Mouse (Mus musculus) megakaryocyte, embryonic 14.5 days (primary cell): Measurements from ENCODE around the gene Pitpnc1.

ENCODE experiments used
- FLI1 ChIP-seq: IDR thresholded peaks from 2 replicates; pipeline ENCODE4 v1.6.1; 2012; ENCODE audit warnings: low read length, inconsistent platforms, mixed read lengths
- GATA1 ChIP-seq: IDR thresholded peaks from 3 replicates; pipeline ENCODE4 v1.6.1; 2012; ENCODE audit warnings: mixed read lengths, low read length, inconsistent platforms, borderline replicate concordance

GRCm38 (mm10) chr11:107276337-107276736, 194.2 kb downstream of the Pitpnc1 start:
- TF ChIP-seq GATA1 (no peak), FLI1 (no peak)
